Mouse (Mus musculus) spleen, adult 2 months (tissue): ENCODE data around the gene Lnpep.

Experiments used
- CTCF ChIP-seq: fragments of 200-500 bp; IDR thresholded peaks from 2 replicates; pipeline ENCODE4 v1.5.1; 2011; ENCODE audit warnings: mild to moderate bottlenecking, inconsistent platforms; ENCODE audit not compliant: insufficient read depth, insufficient read length, insufficient replicate concordance; ENCODE audit errors: extremely low read depth
- POLR2A ChIP-seq: fragments of 200-500 bp; IDR thresholded peaks from 2 replicates; pipeline ENCODE4 v1.6.1; 2011; ENCODE audit warnings: low read depth, low read length, inconsistent platforms

DNA sequence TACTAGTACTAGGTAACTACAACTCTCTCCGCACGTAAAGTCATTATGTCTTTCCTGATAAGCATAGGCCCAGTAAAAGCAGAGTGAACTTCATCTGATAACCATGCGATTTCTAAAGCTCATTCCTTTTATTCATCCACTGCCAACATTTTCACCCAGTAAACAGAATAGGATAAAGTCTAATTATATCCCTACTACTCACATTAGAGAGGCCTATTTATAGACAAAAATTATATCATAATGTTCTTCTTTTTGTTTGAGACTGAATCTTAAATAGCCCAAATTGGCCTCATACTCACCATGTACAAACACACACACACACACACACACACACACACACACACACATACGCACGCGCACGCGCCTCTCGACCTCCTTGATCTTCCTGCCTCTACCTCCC is 48.5 kb downstream of the Lnpep start:
- TF ChIP-seq POLR2A (no peak), CTCF (no peak)
